Mouse (Mus musculus) hindbrain, embryonic 11.5 days (tissue): ENCODE results near the gene Gpatch4. TPM values are rescaled to one million over a fixed set of nuclear protein-coding genes. Genes with fewer than 3 reads are reported as not detected.

Source experiments
- ATAC-seq: fragments of 200-750 bp; cut with Nextera tagmentation; 2 replicates; pipeline ENCODE4 v1.8.0; 2017; ENCODE audit warnings: mild to moderate bottlenecking, moderate TSS enrichment, moderate library complexity; ENCODE audit not compliant: low FRiP score
- DNase-seq: peaks from one replicate; pipeline ENCODE4 v3.0.0-alpha.2; 2015; ENCODE audit warnings: low spot score
- H3K27ac ChIP-seq: fragments of 300-500 bp; sonication (generic); 2 replicates; pipeline ENCODE4 v1.5.1; 2014; ENCODE audit warnings: mild to moderate bottlenecking, low read depth, low read length
- H3K27me3 ChIP-seq: fragments of 300-500 bp; sonication (generic); 2 replicates; pipeline ENCODE4 v1.6.1; 2014; ENCODE audit warnings: mild to moderate bottlenecking, low read length, moderate library complexity, mixed read lengths; ENCODE audit not compliant: control insufficient read depth, insufficient read depth
- H3K36me3 ChIP-seq: fragments of 300-500 bp; sonication (generic); 2 replicates; pipeline ENCODE4 v1.6.1; 2014; ENCODE audit warnings: mild to moderate bottlenecking, low read length, moderate library complexity, mixed read lengths; ENCODE audit not compliant: control insufficient read depth, insufficient read depth
- H3K4me1 ChIP-seq: fragments of 300-500 bp; sonication (generic); replicated peaks from 2 replicates; pipeline ENCODE4 v1.6.1; 2014; ENCODE audit warnings: low read length, mixed read lengths; ENCODE audit not compliant: control insufficient read depth, insufficient read depth
- H3K4me2 ChIP-seq: fragments of 300-500 bp; sonication (generic); replicated peaks from 2 replicates; pipeline ENCODE4 v1.6.1; 2014; ENCODE audit warnings: mild to moderate bottlenecking, low read depth, low read length
- H3K4me3 ChIP-seq: fragments of 300-500 bp; sonication (generic); 2 replicates; pipeline ENCODE4 v1.5.1; 2014; ENCODE audit warnings: low read depth, low read length
- H3K9ac ChIP-seq: fragments of 300-500 bp; sonication (generic); 2 replicates; pipeline ENCODE4 v1.6.1; 2014; ENCODE audit warnings: low read depth, low read length
- H3K9me3 ChIP-seq: fragments of 300-500 bp; sonication (generic); 2 replicates; pipeline ENCODE4 v1.6.1; 2016; ENCODE audit warnings: low read length; ENCODE audit not compliant: control insufficient read depth
- WGBS: fragments of 180-500 bp; shearing (Covaris S2); extraction: QIAGEN DNeasy Blood & Tissue Kit; methylation state at CpG from one replicate; pipeline ENCODE4 v1.1.7; 2014; 5-methylcytosine and 5-hydroxymethylcytosine counted together
- polyA plus RNA-seq: library from polyadenylated mRNA; unstranded; fragments of >200 nt; fragmentation: Nextera tagmentation; extraction: Ambion mirVana; gene quantifications from 2 replicates; pipeline ENCODE4 v1.2.1, GENCODE M21; 2014

The Gpatch4 gene
- polyA plus RNA-seq, 1 experiment from 2014 or later, result 37.4 TPM

- Histone ChIP-seq H3K4me1 (no peaks in the 10 kb centered on the region), H3K36me3 (no peaks in the 10 kb centered on the region), H3K4me3 (no peak overlapping the region), H3K9ac (no peak overlapping the region), H3K27me3 (no peaks in the 10 kb centered on the region; the same call in 1 of the 2 replicates), H3K4me2 (no peak overlapping the region), H3K27ac (no peak overlapping the region), H3K9me3 (no peaks in the 10 kb centered on the region)
- DNase-seq (peak; percentile 94), ATAC-seq (peak; percentile 73)
- 2% methylated on average over 5 of the region's 5 CpGs for WGBS
These were observed 28.9 kb downstream of the Gpatch4 start for GRCm38 (mm10) chr3:88071783-88072182.

- DNase-seq (no peak), ATAC-seq (no peak)
- 59% methylated on average over 2 of the region's 2 CpGs for WGBS
These were observed 30.7 kb downstream of the Gpatch4 start for GRCm38 (mm10) chr3:88073631-88074030.

GRCm38 (mm10) chr3:88074351-88074750 lies 31.4 kb downstream of the Gpatch4 start:
- ATAC-seq, result no peak
- no peak overlapping the region for H3K4me2 ChIP-seq
- 72% methylated on average over 2 of the region's 2 CpGs for WGBS

More at GRCm38 (mm10) chr3:88073631-88074030, 30.7 kb downstream of the Gpatch4 start:
- H3K4me3 ChIP-seq, result no peak overlapping the region
- no peaks in the 10 kb centered on the region for H3K4me1 ChIP-seq
- no peaks in the 10 kb centered on the region for H3K36me3 ChIP-seq
- no peaks in the 10 kb centered on the region; the same call in 1 of the 2 replicates for H3K27me3 ChIP-seq
- no peaks in the 10 kb centered on the region for H3K9me3 ChIP-seq
- no peak overlapping the region for H3K27ac ChIP-seq
- H3K4me2 ChIP-seq, result no peak overlapping the region
- no peak overlapping the region for H3K9ac ChIP-seq

GRCm38 (mm10) chr3:88074766-88075165 lies 31.9 kb downstream of the Gpatch4 start:
- H3K4me2 ChIP-seq, result no peak overlapping the region
- 79% methylated on average over 8 of the region's 8 CpGs for WGBS
- H3K27ac ChIP-seq, result no peak overlapping the region
- H3K9me3 ChIP-seq, result no peaks in the 10 kb centered on the region
- no peaks in the 10 kb centered on the region for H3K36me3 ChIP-seq
- ATAC-seq, result no peak
- H3K27me3 ChIP-seq, result no peaks in the 10 kb centered on the region; the same call in 1 of the 2 replicates
- no peaks in the 10 kb centered on the region for H3K4me1 ChIP-seq
- H3K9ac ChIP-seq, result no peak overlapping the region
- no peak overlapping the region for H3K4me3 ChIP-seq
- DNase-seq, result no peak

More at GRCm38 (mm10) chr3:88074351-88074750, 31.4 kb downstream of the Gpatch4 start:
- Histone ChIP-seq H3K27me3 (no peaks in the 10 kb centered on the region; the same call in 1 of the 2 replicates), H3K4me1 (no peaks in the 10 kb centered on the region), H3K9me3 (no peaks in the 10 kb centered on the region), H3K36me3 (no peaks in the 10 kb centered on the region), H3K27ac (no peak overlapping the region), H3K9ac (no peak overlapping the region), H3K4me3 (no peak overlapping the region)
- DNase-seq, result no peak

GRCm38 (mm10) chr3:88077441-88077840 lies 34.5 kb downstream of the Gpatch4 start:
- 41% methylated on average over 8 of the region's 8 CpGs for WGBS
- no peak for DNase-seq
- H3K9ac ChIP-seq, result no peak overlapping the region

GRCm38 (mm10) chr3:88078204-88078603 lies 35.3 kb downstream of the Gpatch4 start, which contains the start of gene Ttc24:
Ttc24 (minus strand) TSS chr3:88078304.
- Histone ChIP-seq H3K9me3 (no peaks in the 10 kb centered on the region), H3K9ac (no peak within 1 kb of the TSS), H3K4me3 (no peak within 1 kb of the TSS), H3K27me3 (no peaks in the 10 kb centered on the region), H3K4me2 (no peak within 1 kb of the TSS), H3K36me3 (no peaks in the 10 kb centered on the region), H3K4me1 (peaks cover 4% of the 10 kb centered on the region; the same call in 1 of the 2 replicates), H3K27ac (no peak within 1 kb of the TSS)
- ATAC-seq (no peak), DNase-seq (no peak)
- WGBS, result 72% methylated on average over 4 of the region's 4 CpGs

More at GRCm38 (mm10) chr3:88077441-88077840, 34.5 kb downstream of the Gpatch4 start:
- H3K27me3 ChIP-seq, result no peaks in the 10 kb centered on the region; the same call in 1 of the 2 replicates
- no peaks in the 10 kb centered on the region for H3K36me3 ChIP-seq
- ATAC-seq, result no peak
- no peak overlapping the region for H3K27ac ChIP-seq
- H3K4me3 ChIP-seq, result no peak overlapping the region
- no peaks in the 10 kb centered on the region for H3K4me1 ChIP-seq
- no peaks in the 10 kb centered on the region for H3K9me3 ChIP-seq
- H3K4me2 ChIP-seq, result no peak overlapping the region

- Histone ChIP-seq H3K4me1 (peaks cover 4% of the 10 kb centered on the region; the same call in 1 of the 2 replicates), H3K27ac (no peak within 1 kb of the TSS), H3K27me3 (no peaks in the 10 kb centered on the region), H3K9ac (peak within 1 kb of the TSS; percentile 56), H3K4me2 (peak within 1 kb of the TSS; percentile 80), H3K4me3 (peak within 1 kb of the TSS; percentile 58), H3K9me3 (no peaks in the 10 kb centered on the region), H3K36me3 (no peaks in the 10 kb centered on the region)
- 20% methylated on average over 33 of the region's 33 CpGs for WGBS
- DNase-seq (peak; percentile 94), ATAC-seq (peak; percentile 90)
These were observed 38.7 kb downstream of the Gpatch4 start, which contains the start of gene Iqgap3 for GRCm38 (mm10) chr3:88081345-88082223. Iqgap3 (plus strand) TSS chr3:88081971.

- peak overlapping the region; percentile 58 for H3K4me3 ChIP-seq
- no peaks in the 10 kb centered on the region for H3K36me3 ChIP-seq
- no peak overlapping the region for H3K27ac ChIP-seq
- no peak for DNase-seq
- WGBS, result 3% methylated on average over 13 of the region's 13 CpGs
- H3K4me1 ChIP-seq, result peaks cover 4% of the 10 kb centered on the region; the same call in 1 of the 2 replicates
- no peaks in the 10 kb centered on the region for H3K27me3 ChIP-seq
- H3K4me2 ChIP-seq, result peak overlapping the region; percentile 80
- no peak for ATAC-seq
- peak overlapping the region; percentile 56 for H3K9ac ChIP-seq
- H3K9me3 ChIP-seq, result no peaks in the 10 kb centered on the region
These were observed 39.3 kb downstream of the Gpatch4 start for GRCm38 (mm10) chr3:88082224-88082618.
